Mouse (Mus musculus) ES-E14 (cell line): ENCODE measurements around the gene Tmem253. TPM values are rescaled to one million over a fixed set of nuclear protein-coding genes. Genes with fewer than 3 reads are reported as not detected.

Experiments used
- DNase-seq: peaks from one replicate; pipeline ENCODE4 v3.0.0-alpha.2; 2013; ENCODE audit warnings: low read depth, low spot score
- H3K27ac ChIP-seq: 2 replicates; pipeline ENCODE4 v1.5.1; 2012; ENCODE audit warnings: low read depth, mild to moderate bottlenecking, low read length, moderate library complexity, mixed read lengths; ENCODE audit not compliant: poor library complexity, insufficient read depth, severe bottlenecking
- H3K36me3 ChIP-seq: 2 replicates; pipeline ENCODE4 v1.6.1; 2012; ENCODE audit warnings: mild to moderate bottlenecking, low read length, moderate library complexity, mixed read lengths; ENCODE audit not compliant: control insufficient read depth, poor library complexity, insufficient read depth, severe bottlenecking
- H3K4me1 ChIP-seq, 2 experiments: fragments of 150-350 bp in 1 of 2; sonication (generic) in 1 of 2; 2 replicates each; pipeline ENCODE4 v1.6.1; 2012; ENCODE audit warnings: low read length in 2 of 2, mild to moderate bottlenecking in 1 of 2, mixed read lengths in 1 of 2; ENCODE audit not compliant: control insufficient read depth in 2 of 2, insufficient read depth in 2 of 2, poor library complexity in 1 of 2
- H3K4me3 ChIP-seq, 2 experiments: fragments of 150-350 bp in 1 of 2; sonication (generic) in 1 of 2; 2 replicates each; pipeline ENCODE4 v1.5.1; 2012; ENCODE audit warnings: low read length in 2 of 2, low read depth in 1 of 2, mild to moderate bottlenecking in 1 of 2, mixed read lengths in 1 of 2; ENCODE audit not compliant: insufficient read depth in 1 of 2, poor library complexity in 1 of 2, severe bottlenecking in 1 of 2
- H3K9ac ChIP-seq: 2 replicates; pipeline ENCODE4 v1.6.1; 2012; ENCODE audit warnings: low read depth, mild to moderate bottlenecking, low read length, mixed read lengths; ENCODE audit not compliant: poor library complexity, insufficient read depth, severe bottlenecking
- H3K9me3 ChIP-seq: fragments of 150-350 bp; sonication (generic); 2 replicates; pipeline ENCODE4 v1.6.1; 2012; ENCODE audit warnings: low read depth, mild to moderate bottlenecking, low read length; ENCODE audit not compliant: control insufficient read depth, insufficient read depth
- CHD2 ChIP-seq: IDR thresholded peaks from 2 replicates; pipeline ENCODE4 v1.6.1; 2014; ENCODE audit warnings: mild to moderate bottlenecking, low read depth, low read length, inconsistent platforms
- HCFC1 ChIP-seq: IDR thresholded peaks from 2 replicates; pipeline ENCODE4 v1.6.1; 2012; ENCODE audit warnings: low read length, inconsistent platforms, borderline replicate concordance; ENCODE audit not compliant: insufficient read depth
- MAFK ChIP-seq: IDR thresholded peaks from 2 replicates; pipeline ENCODE4 v1.6.1; 2014; ENCODE audit warnings: mild to moderate bottlenecking, low read depth, low read length, inconsistent platforms; ENCODE audit not compliant: insufficient read depth
- ZC3H11A ChIP-seq: IDR thresholded peaks from 2 replicates; pipeline ENCODE4 v1.6.1; 2012; ENCODE audit warnings: low read depth, mild to moderate bottlenecking, inconsistent platforms, low read length, borderline replicate concordance
- ZNF384 ChIP-seq: IDR thresholded peaks from 2 replicates; pipeline ENCODE4 v1.6.1; 2012; ENCODE audit warnings: low read depth, low read length, inconsistent platforms
- in situ Hi-C, 2 experiments: fragments of 600-800 bp; cut with MboI; formaldehyde crosslinking; loops; one replicate each; pipeline ENCODE4 v1.15.1; 2025; ENCODE audit warnings: low sequenced_read_pairs in 2 of 2, inconsistent platforms in 1 of 2; ENCODE audit not compliant: unreplicated experiment in 2 of 2
- total RNA-seq: library from RNA; depleted of rRNA; stranded (reverse); fragments of 300-350 nt; gene quantifications from 2 replicates; pipeline ENCODE4 v1.2.3, GENCODE M21; 2012

The Tmem253 gene
- total RNA-seq, 1 experiment = 3.6 TPM

DNA sequence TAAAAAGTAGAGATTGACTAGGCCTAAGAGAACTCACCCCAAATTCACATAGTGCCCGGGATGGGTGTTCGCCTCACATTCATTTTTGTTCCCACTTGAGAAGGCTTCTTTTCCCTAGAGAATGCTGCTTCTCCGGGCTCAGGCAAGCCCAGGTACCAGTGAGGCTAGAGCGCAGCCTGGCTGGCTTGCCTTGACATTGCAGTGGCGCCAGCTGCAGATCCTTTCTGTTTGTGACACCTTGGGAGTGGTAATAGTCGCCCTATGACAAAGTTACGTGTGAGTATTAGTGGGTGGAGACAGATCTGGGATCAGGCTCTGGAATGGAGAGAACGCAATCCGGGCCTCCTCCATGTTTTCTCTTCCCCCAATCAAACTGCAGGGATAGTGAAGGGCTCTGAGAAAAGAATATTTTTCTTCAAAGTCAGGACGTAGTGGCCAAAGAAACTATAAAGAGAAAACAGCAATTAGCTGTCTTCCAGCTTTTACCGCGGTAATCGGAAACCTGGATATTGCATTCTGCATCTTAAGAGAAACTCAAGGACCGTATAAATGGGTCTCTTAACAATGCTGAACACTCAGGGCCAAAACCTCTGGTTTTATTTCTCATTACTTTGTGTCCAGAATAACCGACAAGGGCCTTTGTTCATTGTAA, 5.2 kb downstream of the Tmem253 start, which contains the start of gene Zfp219:
Gene Zfp219 (minus strand): TSS at position 248 of the 652 bp plus-strand sequence.
- no peak for DNase-seq
- H3K9me3 ChIP-seq = no peaks in the 10 kb centered on the region
- H3K9ac ChIP-seq = peak within 1 kb of the TSS; percentile 99
- TF ChIP-seq MAFK (no peak), ZNF384 (no peak), HCFC1 (no peak), ZC3H11A (no peak), CHD2 (no peak; the same call in 1 of the 2 replicates)
- H3K36me3 ChIP-seq = peaks cover 2% of the 10 kb centered on the region; the same call in 1 of the 2 replicates
- H3K4me1 ChIP-seq = peaks cover 9 to 16% of the 10 kb centered on the region in 2 experiments
- H3K4me3 ChIP-seq = peak within 1 kb of the TSS; percentile 81 to 88
- in situ Hi-C loops = loop anchor here in 1 of 2 experiments (25.0 kb wide), 1 partner anchor 108 kb away; the partner anchor contains the start of genes Ndrg2, Rnase13 and Tppp2
- H3K27ac ChIP-seq = peak within 1 kb of the TSS; percentile 99

DNA sequence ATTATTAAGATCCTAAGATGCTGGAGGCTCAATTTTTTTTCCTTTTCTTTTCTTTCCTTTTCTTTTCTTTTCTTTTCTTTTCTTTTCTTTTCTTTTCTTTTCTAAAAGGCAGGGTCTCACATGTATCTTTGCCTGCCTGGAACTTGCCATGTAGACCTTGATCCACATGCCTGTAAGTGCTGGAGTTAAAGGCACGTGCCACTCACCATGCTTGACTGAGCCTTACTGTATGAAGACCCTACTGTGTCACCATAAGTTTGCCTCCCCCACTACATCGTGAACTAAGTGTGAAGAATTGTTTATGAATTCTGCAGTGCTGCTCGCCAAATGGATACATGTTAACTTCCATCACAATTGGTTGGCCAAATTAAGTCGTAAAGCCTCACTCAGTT, 5.7 kb downstream of the Tmem253 start:
- DNase-seq = no peak
- Histone ChIP-seq H3K36me3 (peaks cover 2% of the 10 kb centered on the region; the same call in 1 of the 2 replicates), H3K9ac (peak overlapping the region; percentile 62; the same call in 1 of the 2 replicates), H3K9me3 (no peaks in the 10 kb centered on the region), H3K4me3 (peak overlapping the region; percentile 81 to 88), H3K27ac (peak overlapping the region; percentile 99), H3K4me1 (peaks cover 5 to 16% of the 10 kb centered on the region in 2 experiments; a peak in 3 of 4 replicates)
- TF ChIP-seq HCFC1 = no peak
- TF ChIP-seq ZC3H11A = no peak
- in situ Hi-C loops = loop anchor here in 1 of 2 experiments (25.0 kb wide), 1 partner anchor 109 kb away; the partner anchor contains the start of genes Ndrg2, Rnase13 and Tppp2

DNA sequence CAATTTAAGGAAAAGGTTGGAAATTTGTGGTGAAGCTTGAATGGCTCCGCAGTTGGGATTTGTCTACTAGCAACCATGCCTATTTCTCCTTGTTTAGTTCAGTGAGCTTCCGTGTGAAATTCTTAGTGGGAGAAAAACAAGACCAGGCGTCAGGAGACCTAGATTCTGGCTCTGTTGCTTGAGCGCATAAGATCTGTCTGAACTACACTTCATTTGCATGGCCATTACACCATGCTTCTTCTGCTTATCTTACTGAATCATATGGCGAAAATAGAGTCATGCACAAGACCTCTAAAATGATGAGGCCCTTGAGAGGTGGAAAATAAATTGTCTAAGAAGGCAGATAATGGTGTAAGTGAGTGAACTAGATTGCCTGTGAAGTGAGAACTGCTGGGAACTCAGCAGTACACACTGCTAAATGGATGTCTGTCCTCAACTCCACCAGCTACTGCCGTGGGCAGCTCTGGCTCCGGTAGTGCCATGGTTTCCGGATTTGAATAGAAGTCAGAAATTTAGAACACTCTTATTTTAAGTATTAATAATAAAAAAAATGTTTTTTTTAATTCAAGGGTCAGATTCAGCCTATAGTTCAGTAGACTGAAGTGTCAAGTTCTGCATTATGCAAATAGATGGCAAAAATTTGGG, 6.2 kb downstream of the Tmem253 start:
- in situ Hi-C loops = loop anchor here in 1 of 2 experiments (25.0 kb wide), 1 partner anchor 109 kb away; the partner anchor contains the start of genes Ndrg2, Rnase13 and Tppp2
- Histone ChIP-seq H3K4me3 (peak overlapping the region; percentile 81 to 88; a peak in 2 of 4 replicates), H3K9ac (peak overlapping the region; percentile 62; the same call in 1 of the 2 replicates), H3K36me3 (peaks cover 2% of the 10 kb centered on the region; the same call in 1 of the 2 replicates), H3K27ac (peak overlapping the region; percentile 99), H3K9me3 (no peaks in the 10 kb centered on the region), H3K4me1 (peaks cover 4 to 13% of the 10 kb centered on the region in 2 experiments; a peak in 2 of 4 replicates)
- no peak for DNase-seq
- TF ChIP-seq HCFC1 (no peak), CHD2 (no peak), ZC3H11A (no peak), MAFK (no peak), ZNF384 (no peak)

DNA sequence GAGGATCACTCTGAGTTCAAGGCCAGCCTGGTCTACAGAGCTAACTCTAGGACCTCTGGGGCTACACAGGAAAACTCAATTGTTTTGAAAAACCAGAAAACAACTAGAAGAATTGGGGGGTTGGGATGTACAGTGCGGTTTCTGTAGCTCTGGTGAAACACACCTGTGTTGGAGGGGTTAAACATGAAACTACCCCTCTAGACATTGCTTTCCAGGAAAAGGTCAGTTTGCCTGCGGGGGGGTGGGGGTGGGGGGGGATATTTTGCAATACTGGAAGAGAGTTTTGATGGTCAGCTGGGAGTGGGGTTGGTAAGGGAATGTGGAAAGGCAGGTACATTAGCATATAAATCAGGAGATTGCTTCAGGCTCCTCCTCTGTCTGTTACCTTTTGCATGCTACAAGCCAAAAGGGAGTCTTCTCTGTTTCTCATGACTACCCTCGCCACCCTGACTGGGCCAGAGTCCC, 6.8 kb downstream of the Tmem253 start:
- Histone ChIP-seq H3K9ac (peak overlapping the region; percentile 66), H3K27ac (peak overlapping the region; percentile 99), H3K36me3 (no peaks in the 10 kb centered on the region), H3K4me1 (peaks cover 3 to 13% of the 10 kb centered on the region in 2 experiments; a peak in 2 of 4 replicates), H3K9me3 (no peaks in the 10 kb centered on the region), H3K4me3 (peak overlapping the region; percentile 49 to 71)
- in situ Hi-C loops = loop anchor here in 1 of 2 experiments (25.0 kb wide), 1 partner anchor 110 kb away; the partner anchor contains the start of genes Ndrg2, Rnase13 and Tppp2
- no peak for DNase-seq
- TF ChIP-seq CHD2 (peak; percentile 36; the same call in 1 of the 2 replicates), ZNF384 (no peak), MAFK (0 out of 2 replicates have a peak, but pooled peaks have one; percentile 2)
